Mouse (Mus musculus): ENCODE results near the gene Rab4b. TPM values are rescaled to one million over a fixed set of nuclear protein-coding genes. Genes with fewer than 3 reads are reported as not detected.
A peak's percentile ranks its signal among the peaks of the same experiment; 100 is the strongest.

Gene Rab4b
- polyA plus RNA-seq, 1 experiment = 154 TPM

- TF ChIP-seq POLR2A (IDR thresholded peaks at IDR 0.05; ENCODE audit: extremely low read depth, insufficient read depth, low read length) (no peak), CTCF (IDR thresholded peaks at IDR 0.05; ENCODE audit: extremely low read depth, insufficient read depth, low read length) (no peak)
- Histone ChIP-seq H3K27ac (ENCODE audit: insufficient read depth, low read length) (no peak overlapping the region), H3K4me1 (ENCODE audit: control insufficient read depth, insufficient read depth, low read length) (no peaks in the 10 kb centered on the region), H3K4me3 (ENCODE audit: insufficient read depth, low read length) (no peak overlapping the region)
These were observed 33.9 kb upstream of the Rab4b start for GRCm38 (mm10) chr7:27212626-27213025.

DNA sequence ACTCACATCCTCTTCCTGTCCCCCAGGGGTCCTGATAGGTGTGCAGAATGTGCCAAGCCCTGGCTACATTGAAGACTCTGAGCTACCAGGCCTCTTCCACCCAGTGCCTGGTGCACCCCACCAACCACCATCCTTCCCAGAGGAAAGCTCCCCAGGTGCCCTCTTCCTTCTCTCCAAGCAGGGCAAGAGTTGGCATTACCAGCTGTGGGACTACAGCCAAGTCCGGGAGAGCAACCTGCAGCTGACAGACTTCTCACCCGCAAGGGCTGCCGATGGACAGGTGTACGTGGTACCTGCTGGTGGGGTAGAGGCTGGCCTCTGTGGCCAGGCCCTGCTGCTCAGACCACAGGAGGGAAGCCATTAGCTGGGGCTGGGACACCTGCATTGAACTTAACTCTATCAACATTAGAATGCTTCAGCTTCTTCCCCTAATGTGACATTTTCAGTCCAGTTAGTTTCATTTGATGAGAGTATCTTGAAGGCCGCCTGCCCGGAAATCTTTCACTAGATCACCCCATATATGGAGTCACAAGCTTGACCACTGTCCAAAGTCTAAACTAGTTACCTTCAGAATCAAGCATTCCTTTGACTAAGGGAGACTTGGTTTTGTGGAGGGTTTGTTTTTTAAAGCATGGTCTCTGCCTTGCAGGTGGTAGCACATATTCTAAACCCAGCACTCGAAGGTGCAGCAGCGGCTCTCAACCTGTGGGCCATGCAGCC, 25.2 kb upstream of the Rab4b start:
- no peak overlapping the region for H3K27ac ChIP-seq (ENCODE audit: insufficient read depth, low read length)
- H3K4me3 ChIP-seq (ENCODE audit: insufficient read depth, low read length) = no peak overlapping the region
- H3K4me1 ChIP-seq (ENCODE audit: control insufficient read depth, insufficient read depth, low read length) = no peaks in the 10 kb centered on the region
- TF ChIP-seq POLR2A (IDR thresholded peaks at IDR 0.05; ENCODE audit: extremely low read depth, insufficient read depth, low read length) (no peak), CTCF (IDR thresholded peaks at IDR 0.05; ENCODE audit: extremely low read depth, insufficient read depth, low read length) (no peak)

DNA sequence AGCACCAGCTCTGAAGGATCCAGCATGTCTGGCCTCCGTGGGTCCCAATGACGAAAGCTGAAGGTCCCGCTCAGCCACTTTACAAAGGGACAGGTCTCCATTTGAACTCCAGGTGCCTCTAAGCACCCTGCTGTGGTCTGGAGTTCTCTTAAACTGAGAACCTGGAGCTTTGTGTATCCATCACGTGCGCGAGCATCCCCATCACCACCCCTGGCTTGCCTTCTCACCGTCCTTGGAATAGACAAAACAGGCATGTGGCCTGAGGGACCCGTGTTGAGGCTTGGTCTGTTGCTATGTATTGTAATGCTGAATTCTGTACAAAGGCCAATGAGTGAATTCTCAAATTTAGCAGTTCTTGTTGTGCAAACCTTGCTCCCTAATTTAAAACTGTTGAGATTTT, 20.1 kb upstream of the Rab4b start:
- Histone ChIP-seq H3K27ac (ENCODE audit: insufficient read depth, low read length) (no peak overlapping the region), H3K4me3 (ENCODE audit: insufficient read depth, low read length) (no peak overlapping the region), H3K4me1 (ENCODE audit: control insufficient read depth, insufficient read depth, low read length) (peaks cover 6% of the 10 kb centered on the region; the same call in 1 of the 2 replicates)
- no peak for TF ChIP-seq POLR2A (IDR thresholded peaks at IDR 0.05; ENCODE audit: extremely low read depth, insufficient read depth, low read length)
- TF ChIP-seq CTCF (IDR thresholded peaks at IDR 0.05; ENCODE audit: extremely low read depth, insufficient read depth, low read length) = no peak

GRCm38 (mm10) chr7:27198355-27198754, 19.7 kb upstream of the Rab4b start:
- no peak overlapping the region for H3K4me3 ChIP-seq (ENCODE audit: insufficient read depth, low read length)
- H3K27ac ChIP-seq (ENCODE audit: insufficient read depth, low read length) = no peak overlapping the region
- H3K4me1 ChIP-seq (ENCODE audit: control insufficient read depth, insufficient read depth, low read length) = peaks cover 9% of the 10 kb centered on the region
- no peak for TF ChIP-seq POLR2A (IDR thresholded peaks at IDR 0.05; ENCODE audit: extremely low read depth, insufficient read depth, low read length)

DNA sequence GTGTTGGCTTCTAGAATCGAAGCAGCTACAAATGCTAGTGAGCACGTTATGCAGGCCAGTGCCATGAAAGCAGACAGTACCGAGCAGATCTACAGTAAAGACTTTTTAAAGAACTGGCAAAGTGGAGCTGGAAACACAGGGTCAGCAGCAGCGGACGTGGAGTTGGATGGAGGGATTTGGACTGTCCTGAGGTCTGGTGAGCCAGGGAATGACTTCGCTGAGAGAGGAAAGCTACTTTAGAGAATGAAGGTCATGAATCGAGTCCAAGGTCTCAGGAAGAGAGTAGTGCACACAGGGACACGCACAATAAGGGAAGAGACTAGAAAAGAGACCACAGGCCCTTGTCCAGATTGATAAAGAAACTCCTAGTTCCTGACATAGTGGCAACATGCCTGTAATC, 18.9 kb upstream of the Rab4b start:
- Histone ChIP-seq H3K4me3 (ENCODE audit: insufficient read depth, low read length) (no peak overlapping the region), H3K27ac (ENCODE audit: insufficient read depth, low read length) (no peak overlapping the region), H3K4me1 (ENCODE audit: control insufficient read depth, insufficient read depth, low read length) (peaks cover 9% of the 10 kb centered on the region)
- TF ChIP-seq CTCF (IDR thresholded peaks at IDR 0.05; ENCODE audit: extremely low read depth, insufficient read depth, low read length) = no peak
- TF ChIP-seq POLR2A (IDR thresholded peaks at IDR 0.05; ENCODE audit: extremely low read depth, insufficient read depth, low read length) = no peak

DNA sequence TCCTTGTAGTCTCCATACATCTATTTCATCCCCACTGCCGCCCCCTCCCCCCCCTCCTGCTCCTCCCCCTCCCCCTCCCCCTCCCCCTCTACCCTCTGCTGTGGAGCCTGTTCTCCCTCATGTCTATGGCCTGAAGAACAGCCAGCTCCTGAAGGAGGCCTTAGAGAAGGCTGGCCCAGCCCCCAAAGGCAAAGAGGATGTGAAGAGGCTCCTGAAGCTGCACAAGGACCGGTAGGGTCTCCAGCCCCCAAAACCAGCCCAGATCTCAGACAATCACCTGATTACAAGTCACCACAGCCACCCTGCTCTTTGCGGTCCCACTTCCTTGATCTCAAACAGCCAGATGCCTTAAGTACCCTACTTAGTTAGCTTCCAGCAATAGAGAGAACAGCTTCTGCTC, 18.4 kb upstream of the Rab4b start:
- Histone ChIP-seq H3K4me3 (ENCODE audit: insufficient read depth, low read length) (no peak overlapping the region), H3K4me1 (ENCODE audit: control insufficient read depth, insufficient read depth, low read length) (peaks cover 9% of the 10 kb centered on the region), H3K27ac (ENCODE audit: insufficient read depth, low read length) (no peak overlapping the region)
- no peak for TF ChIP-seq POLR2A (IDR thresholded peaks at IDR 0.05; ENCODE audit: extremely low read depth, insufficient read depth, low read length)
- no peak for TF ChIP-seq CTCF (IDR thresholded peaks at IDR 0.05; ENCODE audit: extremely low read depth, insufficient read depth, low read length)

DNA sequence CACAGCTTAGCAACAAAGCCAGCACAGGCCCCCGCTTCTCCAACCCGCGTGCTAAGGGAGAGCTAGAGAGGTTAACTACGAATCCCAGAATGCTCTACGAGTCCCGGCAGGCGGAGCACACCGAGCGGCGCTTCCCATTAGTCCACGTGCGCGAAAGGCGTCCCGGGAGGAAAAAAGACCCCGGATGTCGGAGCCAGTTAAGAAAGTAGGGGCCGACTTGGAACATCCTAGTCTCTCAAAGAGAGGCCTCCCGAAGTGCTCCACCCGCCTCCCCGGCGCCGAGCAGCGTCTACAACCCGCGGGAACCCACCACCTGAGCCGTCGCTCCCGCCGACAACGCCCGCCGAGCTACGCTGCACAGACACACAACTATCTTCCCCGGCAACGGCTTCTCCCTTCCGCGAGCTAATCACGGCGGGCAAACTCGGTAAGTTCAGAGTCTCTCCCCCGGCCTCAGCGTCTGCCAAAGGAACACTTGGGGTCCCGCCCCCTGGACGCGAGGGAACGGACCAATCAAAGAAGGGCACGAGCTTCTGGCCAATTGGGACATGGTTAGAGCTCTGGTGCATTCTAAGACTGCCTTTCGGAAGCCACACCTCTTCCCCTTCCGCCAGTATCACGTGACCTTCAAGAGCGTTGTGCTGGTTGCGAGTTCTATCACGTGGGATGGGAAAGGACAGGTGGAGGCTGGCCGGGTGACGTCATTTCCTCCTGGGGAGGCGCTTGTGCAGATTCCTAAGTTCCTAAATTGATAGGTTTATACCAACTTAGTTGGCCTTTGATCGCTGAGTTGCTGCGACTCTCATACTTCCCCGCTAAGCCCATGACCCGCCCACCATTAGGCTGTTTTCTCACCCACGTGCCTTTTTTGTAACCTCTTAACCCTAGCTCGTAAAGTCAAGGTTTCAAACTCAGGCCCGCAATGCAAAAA, 17.2 kb upstream of the Rab4b start, which contains the start of the genes BC024978 and Snrpa:
Gene BC024978 (plus strand): TSS at position 101 of the 931 bp plus-strand sequence.
Gene Snrpa (minus strand): TSS at position 591 of the 931 bp plus-strand sequence.
- TF ChIP-seq CTCF (IDR thresholded peaks at IDR 0.05; ENCODE audit: extremely low read depth, insufficient read depth, low read length) = no peak
- TF ChIP-seq POLR2A (IDR thresholded peaks at IDR 0.05; ENCODE audit: extremely low read depth, insufficient read depth, low read length) = peak; percentile 21; the same call in 1 of the 2 replicates
- Histone ChIP-seq H3K27ac (ENCODE audit: insufficient read depth, low read length) (peak within 1 kb of the TSS; percentile 91), H3K4me3 (ENCODE audit: insufficient read depth, low read length) (peak within 1 kb of the TSS; percentile 57), H3K4me1 (ENCODE audit: control insufficient read depth, insufficient read depth, low read length) (peaks cover 9% of the 10 kb centered on the region)

DNA sequence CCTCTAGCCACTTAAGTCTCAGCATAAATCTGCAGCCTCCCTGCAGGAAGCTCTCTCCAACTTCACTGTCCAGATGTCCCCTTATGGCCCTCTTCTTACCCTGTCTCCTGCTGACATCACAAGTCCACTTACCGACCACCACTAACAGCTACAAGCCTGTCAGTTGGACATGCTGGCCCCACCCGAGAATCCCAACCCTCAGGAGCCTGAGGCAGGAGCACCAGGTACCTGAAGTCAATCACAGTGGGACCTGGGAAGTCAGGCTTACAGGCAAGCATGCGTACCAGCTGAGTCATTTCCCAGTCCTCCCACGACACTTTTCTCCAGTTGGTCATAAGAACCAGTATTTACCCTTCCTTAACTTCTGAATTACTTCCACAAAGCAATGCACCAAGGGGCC, 15.0 kb upstream of the Rab4b start:
- Histone ChIP-seq H3K4me1 (ENCODE audit: control insufficient read depth, insufficient read depth, low read length) (peaks cover 9% of the 10 kb centered on the region), H3K27ac (ENCODE audit: insufficient read depth, low read length) (no peak overlapping the region), H3K4me3 (ENCODE audit: insufficient read depth, low read length) (no peak overlapping the region)
- TF ChIP-seq POLR2A (IDR thresholded peaks at IDR 0.05; ENCODE audit: extremely low read depth, insufficient read depth, low read length) (no peak), CTCF (IDR thresholded peaks at IDR 0.05; ENCODE audit: extremely low read depth, insufficient read depth, low read length) (no peak)

DNA sequence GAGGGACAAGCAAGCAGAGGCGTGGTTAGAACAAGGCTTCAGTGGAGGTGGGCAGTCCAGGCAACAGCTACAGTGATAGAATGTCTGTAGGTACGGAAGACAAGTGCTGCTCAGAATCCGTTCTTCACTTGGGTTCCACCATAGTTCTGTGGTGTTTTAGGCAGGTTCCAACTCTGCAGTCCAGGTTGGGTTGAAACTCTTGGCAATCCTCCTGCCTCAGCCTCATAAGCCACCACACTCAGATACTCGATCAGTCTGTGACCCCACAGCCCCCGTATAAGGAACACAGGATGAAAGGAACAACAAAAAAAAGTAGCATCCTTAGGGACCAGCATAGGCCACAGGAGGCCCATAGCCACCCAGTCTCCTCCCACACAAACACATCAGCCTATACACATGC, 13.7 kb upstream of the Rab4b start:
- peaks cover 9% of the 10 kb centered on the region for H3K4me1 ChIP-seq (ENCODE audit: control insufficient read depth, insufficient read depth, low read length)
- no peak overlapping the region for H3K27ac ChIP-seq (ENCODE audit: insufficient read depth, low read length)
- TF ChIP-seq CTCF (IDR thresholded peaks at IDR 0.05; ENCODE audit: extremely low read depth, insufficient read depth, low read length) = no peak
- TF ChIP-seq POLR2A (IDR thresholded peaks at IDR 0.05; ENCODE audit: extremely low read depth, insufficient read depth, low read length) = no peak
- no peak overlapping the region for H3K4me3 ChIP-seq (ENCODE audit: insufficient read depth, low read length)
